Mouse (Mus musculus) adipocyte (in vitro differentiated cells): ENCODE measurements around the gene Ppbp.
"Not testable (repeated sequence)": the region's sequence is repeated elsewhere in the genome, so short reads cannot be mapped to it uniquely, and the experiment has no call there.

Experiments
- DNase-seq: peaks from one replicate; pipeline ENCODE4 v3.0.0-alpha.2; 2016; ENCODE audit warnings: low spot score

Ppbp gene

DNA sequence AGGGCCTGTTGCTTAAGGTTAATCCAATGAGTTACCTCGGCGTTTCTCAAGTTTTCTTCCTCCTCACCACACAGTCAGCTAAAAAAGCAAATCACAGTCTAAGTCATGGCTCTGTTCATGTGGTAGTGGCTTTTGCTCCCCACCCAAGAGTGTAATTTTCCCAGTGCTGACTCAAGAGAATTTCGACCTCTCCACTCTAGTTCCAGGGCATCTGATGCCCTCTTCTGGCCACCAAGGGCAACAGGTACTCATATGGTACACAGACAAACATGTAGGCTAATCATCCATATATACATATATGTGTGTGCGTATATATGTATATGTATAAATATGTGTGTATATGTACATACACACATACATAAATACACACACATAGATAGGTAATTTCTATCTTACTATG, 19.8 kb downstream of the Ppbp start:
- no peak for DNase-seq

DNA sequence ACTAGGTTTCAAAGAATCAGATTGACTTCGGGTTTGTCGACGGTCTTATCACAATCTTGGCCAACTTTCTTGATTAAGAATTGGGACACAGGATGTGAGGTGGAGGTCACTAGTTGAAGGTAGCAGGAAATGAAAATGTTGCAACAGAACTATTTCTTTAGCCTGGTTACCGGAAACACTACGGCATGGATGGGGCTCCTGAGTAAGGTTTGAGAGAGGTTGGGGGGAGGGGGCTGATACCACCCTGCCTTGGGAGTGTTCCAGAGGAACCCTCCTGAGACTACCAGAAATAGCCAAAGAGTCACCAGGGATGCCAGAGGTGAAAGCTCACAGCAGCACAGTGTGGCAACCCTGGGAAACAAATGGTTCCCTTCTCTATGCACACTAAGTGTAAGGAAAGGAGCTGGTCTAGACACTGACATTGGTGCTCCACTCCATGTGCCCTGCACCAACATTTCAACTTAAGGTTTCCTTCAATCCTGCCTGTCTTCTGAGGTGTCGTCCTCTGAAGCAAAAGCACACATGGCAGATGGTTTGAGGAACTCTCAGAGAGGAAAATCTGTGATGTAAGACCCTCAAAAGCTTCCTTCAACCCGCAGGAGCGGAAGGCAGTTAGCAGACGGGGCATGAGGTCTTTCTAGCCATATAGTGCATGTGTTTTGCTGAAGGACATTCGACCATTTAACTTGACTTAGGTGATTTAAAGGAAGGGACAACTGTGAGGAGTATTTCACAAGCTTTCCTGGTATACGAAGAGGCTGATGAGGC, 21.2 kb downstream of the Ppbp start:
- peak; percentile 37 for DNase-seq

- peak; percentile 45 for DNase-seq
These were observed 21.8 kb downstream of the Ppbp start for GRCm38 (mm10) chr5:90790074-90790502.

GRCm38 (mm10) chr5:90794195-90794625, 25.9 kb downstream of the Ppbp start, which contains the start of gene Cxcl15:
Cxcl15 (plus strand) TSS chr5:90794534.
- no peak for DNase-seq

DNA sequence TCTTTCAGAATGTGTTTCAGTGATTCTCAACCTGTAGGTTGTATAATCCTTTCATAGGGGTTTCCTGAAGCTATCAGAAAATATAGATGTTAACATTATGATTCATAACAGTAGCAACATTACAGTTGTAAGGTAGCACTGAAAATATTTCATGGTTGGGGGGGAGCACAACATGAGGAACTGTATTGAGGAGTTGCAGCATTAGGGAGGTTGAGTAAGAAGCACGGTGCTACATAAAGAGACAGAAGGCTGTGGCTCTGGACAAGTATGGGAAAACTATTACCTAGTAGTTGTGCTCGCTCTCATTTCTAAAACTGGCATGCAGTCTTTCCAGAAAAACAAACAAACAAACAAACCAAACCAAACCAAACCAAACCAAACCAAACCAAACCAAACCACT, 27.1 kb downstream of the Ppbp start:
- not testable (repeated sequence) for DNase-seq

DNA sequence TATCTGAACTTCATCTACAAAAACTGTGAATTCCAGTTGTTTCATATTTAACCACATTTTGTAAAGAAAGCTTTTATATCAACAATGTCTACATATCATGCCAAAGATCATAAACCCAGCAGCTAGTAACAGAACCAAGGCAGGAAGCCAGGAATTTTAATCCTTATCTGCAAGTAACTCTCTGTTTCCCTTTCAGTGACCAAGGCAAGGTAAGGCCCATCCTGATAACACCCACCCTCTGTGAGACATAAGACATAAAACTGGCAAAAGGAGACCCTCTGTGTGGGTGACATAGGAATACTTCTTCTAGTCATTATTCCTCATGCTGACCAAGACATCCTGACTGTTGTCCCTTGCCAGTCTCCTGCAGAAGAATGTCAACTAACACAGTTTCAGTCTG, 36.3 kb downstream of the Ppbp start:
- peak; percentile 33 for DNase-seq

GRCm38 (mm10) chr5:90806050-90806449, 37.7 kb downstream of the Ppbp start:
- DNase-seq = peak; percentile 40

- peak; percentile 47 for DNase-seq
These were observed 39.0 kb downstream of the Ppbp start for GRCm38 (mm10) chr5:90807176-90807950.
